Mouse (Mus musculus) stomach, embryonic 14.5 days (tissue): ENCODE data around the gene Dcbld2. TPM values are rescaled to one million over a fixed set of nuclear protein-coding genes. Genes with fewer than 3 reads are reported as not detected.

ENCODE experiments used
- ATAC-seq: fragments of 200-750 bp; cut with Nextera tagmentation; 2 replicates; pipeline ENCODE4 v1.8.0; 2017; ENCODE audit warnings: low read depth, moderate TSS enrichment; ENCODE audit not compliant: insufficient number of reproducible peaks, insufficient read depth, low FRiP score
- H3K27ac ChIP-seq: fragments of 300-500 bp; sonication (generic); 2 replicates; pipeline ENCODE4 v1.5.1; 2014; ENCODE audit warnings: mild to moderate bottlenecking, low read length, moderate library complexity, mixed read lengths
- H3K27me3 ChIP-seq: fragments of 300-500 bp; sonication (generic); 2 replicates; pipeline ENCODE4 v1.6.1; 2014; ENCODE audit warnings: low read length, control low read depth, mixed read lengths; ENCODE audit not compliant: control insufficient read depth, insufficient read depth
- H3K36me3 ChIP-seq: fragments of 300-500 bp; sonication (generic); 2 replicates; pipeline ENCODE4 v1.6.1; 2014; ENCODE audit warnings: mild to moderate bottlenecking, control low read depth, low read length, moderate library complexity, mixed read lengths; ENCODE audit not compliant: control insufficient read depth, insufficient read depth
- H3K4me1 ChIP-seq: fragments of 300-500 bp; sonication (generic); 2 replicates; pipeline ENCODE4 v1.6.1; 2014; ENCODE audit warnings: low read length, control low read depth, mixed read lengths; ENCODE audit not compliant: control insufficient read depth, insufficient read depth
- H3K4me2 ChIP-seq: fragments of 300-500 bp; sonication (generic); replicated peaks from 2 replicates; pipeline ENCODE4 v1.6.1; 2014; ENCODE audit warnings: low read depth, low read length, control low read depth
- H3K4me3 ChIP-seq: fragments of 300-500 bp; sonication (generic); 2 replicates; pipeline ENCODE4 v1.5.1; 2014; ENCODE audit warnings: low read depth, low read length, control low read depth
- H3K9ac ChIP-seq: fragments of 300-500 bp; sonication (generic); replicated peaks from 2 replicates; pipeline ENCODE4 v1.6.1; 2014; ENCODE audit warnings: low read depth, mild to moderate bottlenecking, control low read depth, low read length, moderate library complexity, mixed read lengths
- H3K9me3 ChIP-seq: fragments of 300-500 bp; sonication (generic); 2 replicates; pipeline ENCODE4 v1.6.1; 2016; ENCODE audit warnings: low read depth, low read length, control low read depth; ENCODE audit not compliant: control insufficient read depth
- WGBS: fragments of 180-500 bp; shearing (Covaris S2); extraction: QIAGEN DNeasy Blood & Tissue Kit; methylation state at CpG from one replicate; pipeline ENCODE4 v1.1.7; 2014; 5-methylcytosine and 5-hydroxymethylcytosine counted together
- polyA plus RNA-seq: library from polyadenylated mRNA; unstranded; fragments of >200 nt; fragmentation: Nextera tagmentation; extraction: Ambion mirVana; gene quantifications from 2 replicates; pipeline ENCODE4 v1.2.1, GENCODE M21; 2014

The Dcbld2 gene
- polyA plus RNA-seq, 1 experiment from 2014 or later, result 12.5 TPM

DNA sequence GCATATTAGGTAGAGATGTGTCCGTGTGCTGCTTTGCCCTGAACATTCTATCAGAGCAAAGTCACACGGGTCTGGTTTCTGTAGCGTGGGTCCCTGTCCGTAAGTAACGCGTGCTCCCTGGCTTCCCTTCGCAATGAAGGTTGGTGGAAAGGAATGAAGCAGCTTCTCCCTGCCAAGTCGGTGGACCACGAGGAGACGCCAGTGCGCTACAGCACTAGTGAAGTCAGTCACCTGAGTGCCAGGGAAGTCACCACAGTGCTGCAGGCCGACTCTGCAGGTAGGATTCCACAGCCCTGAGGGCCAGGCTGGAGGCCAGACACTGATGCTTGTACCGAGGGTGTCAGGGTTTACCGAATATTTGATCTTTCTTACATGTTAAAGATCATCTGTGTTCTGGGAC lies 55.8 kb downstream of the Dcbld2 start:
- H3K4me1 ChIP-seq, result no peaks in the 10 kb centered on the region
- no peak for ATAC-seq
- H3K4me3 ChIP-seq, result no peak overlapping the region
- H3K9ac ChIP-seq, result no peak overlapping the region
- H3K27ac ChIP-seq, result no peak overlapping the region
- peaks cover 36% of the 10 kb centered on the region for H3K36me3 ChIP-seq
- no peak overlapping the region for H3K4me2 ChIP-seq
- H3K27me3 ChIP-seq, result no peaks in the 10 kb centered on the region
- WGBS, result 95% methylated on average over 14 of the region's 14 CpGs
- H3K9me3 ChIP-seq, result no peaks in the 10 kb centered on the region

DNA sequence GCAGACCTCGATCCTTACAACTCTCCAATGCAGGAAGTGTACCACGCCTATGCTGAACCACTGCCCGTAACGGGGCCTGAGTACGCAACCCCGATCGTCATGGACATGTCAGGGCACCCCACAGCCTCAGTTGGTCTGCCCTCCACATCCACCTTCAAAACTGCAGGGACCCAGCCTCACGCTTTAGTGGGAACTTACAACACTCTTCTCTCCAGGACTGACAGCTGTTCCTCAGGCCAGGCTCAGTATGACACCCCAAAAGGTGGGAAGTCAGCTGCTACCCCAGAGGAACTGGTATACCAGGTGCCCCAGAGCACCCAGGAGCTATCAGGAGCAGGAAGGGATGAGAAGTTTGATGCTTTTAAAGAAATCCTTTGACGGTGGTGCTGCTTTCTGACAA lies 57.2 kb downstream of the Dcbld2 start:
- no peak overlapping the region for H3K4me2 ChIP-seq
- no peak overlapping the region for H3K4me3 ChIP-seq
- peaks cover 32% of the 10 kb centered on the region for H3K36me3 ChIP-seq
- H3K27me3 ChIP-seq, result no peaks in the 10 kb centered on the region
- no peak for ATAC-seq
- no peak overlapping the region for H3K9ac ChIP-seq
- WGBS, result 88% methylated on average over 9 of the region's 9 CpGs
- H3K4me1 ChIP-seq, result no peaks in the 10 kb centered on the region
- H3K9me3 ChIP-seq, result no peaks in the 10 kb centered on the region
- H3K27ac ChIP-seq, result no peak overlapping the region

DNA sequence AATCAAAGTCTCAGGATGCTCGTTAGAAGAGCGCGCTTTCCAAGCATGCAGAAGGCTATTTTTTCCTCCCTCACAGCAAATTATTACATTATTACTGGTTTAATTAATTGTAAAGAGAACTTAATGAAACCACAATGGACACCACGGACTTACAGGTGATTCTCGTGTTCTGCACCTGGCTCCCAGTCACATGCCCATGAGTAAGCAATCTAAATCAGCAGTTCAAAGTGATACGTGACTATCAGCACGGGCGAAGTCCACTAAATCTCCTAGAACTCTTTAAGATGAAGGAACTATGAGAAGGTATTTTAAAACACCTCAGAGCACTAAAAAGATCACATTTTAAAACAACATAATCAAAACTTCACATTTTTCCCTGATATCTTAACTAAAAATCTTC lies 61.8 kb downstream of the Dcbld2 start:
- Histone ChIP-seq H3K36me3 (peaks cover 23% of the 10 kb centered on the region), H3K9me3 (no peaks in the 10 kb centered on the region), H3K4me3 (no peak overlapping the region), H3K4me1 (no peaks in the 10 kb centered on the region), H3K9ac (no peak overlapping the region), H3K4me2 (no peak overlapping the region), H3K27me3 (no peaks in the 10 kb centered on the region), H3K27ac (no peak overlapping the region)
- ATAC-seq, result no peak
- whole genome bisulfite sequencing, result 92% methylated on average over 8 of the region's 8 CpGs

DNA sequence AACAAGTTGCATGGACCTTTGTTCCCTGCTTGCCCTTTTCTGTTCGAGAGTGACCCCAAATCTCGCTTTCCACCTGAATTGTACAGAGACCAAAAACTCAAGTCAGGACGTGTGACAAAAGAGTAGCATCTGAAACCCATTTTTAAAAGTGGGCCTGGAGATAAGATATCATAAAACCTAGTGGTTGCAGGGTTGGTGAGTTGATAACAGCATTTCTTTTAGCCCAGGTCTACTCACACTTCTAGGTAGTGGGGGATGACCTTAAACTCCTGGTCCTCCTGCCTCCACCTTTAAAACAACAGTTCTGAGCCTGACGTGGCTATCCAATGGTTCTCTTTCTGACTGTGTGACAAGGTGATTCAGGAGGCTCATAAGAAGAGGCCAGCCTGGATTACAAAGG lies 62.6 kb downstream of the Dcbld2 start:
- Histone ChIP-seq H3K9me3 (no peaks in the 10 kb centered on the region), H3K9ac (no peak overlapping the region), H3K27me3 (no peaks in the 10 kb centered on the region), H3K4me1 (no peaks in the 10 kb centered on the region), H3K27ac (no peak overlapping the region), H3K36me3 (peaks cover 16% of the 10 kb centered on the region; the same call in 1 of the 2 replicates), H3K4me2 (no peak overlapping the region), H3K4me3 (no peak overlapping the region)
- WGBS, result 79% methylated on average over 4 of the region's 4 CpGs
- no peak for ATAC-seq

DNA sequence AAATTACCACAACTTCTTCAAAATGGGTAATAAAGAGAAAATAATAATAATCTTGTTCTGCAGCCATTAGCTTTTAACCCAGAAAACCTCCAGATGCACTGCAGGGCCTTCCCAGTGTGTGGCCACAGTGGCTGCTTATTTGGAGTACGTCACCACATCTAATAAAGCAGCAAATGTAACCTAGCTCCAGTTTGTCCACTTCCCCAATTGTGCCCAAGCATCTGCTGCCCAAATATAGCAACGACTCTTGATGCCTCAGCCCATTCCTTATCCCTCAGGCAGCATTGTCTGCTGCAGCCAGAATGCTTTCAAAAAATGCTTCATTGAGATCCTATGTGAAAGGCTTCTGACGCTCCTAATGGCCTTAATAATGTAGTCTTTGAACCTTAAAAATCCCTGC lies 66.6 kb downstream of the Dcbld2 start:
- Histone ChIP-seq H3K4me2 (no peak overlapping the region), H3K27me3 (no peaks in the 10 kb centered on the region), H3K9ac (no peak overlapping the region), H3K4me1 (no peaks in the 10 kb centered on the region), H3K27ac (no peak overlapping the region), H3K36me3 (peaks cover 9% of the 10 kb centered on the region; the same call in 1 of the 2 replicates), H3K9me3 (peaks cover 3% of the 10 kb centered on the region; the same call in 1 of the 2 replicates), H3K4me3 (no peak overlapping the region)
- WGBS, result 77% methylated on average over 3 of the region's 3 CpGs
- no peak for ATAC-seq

DNA sequence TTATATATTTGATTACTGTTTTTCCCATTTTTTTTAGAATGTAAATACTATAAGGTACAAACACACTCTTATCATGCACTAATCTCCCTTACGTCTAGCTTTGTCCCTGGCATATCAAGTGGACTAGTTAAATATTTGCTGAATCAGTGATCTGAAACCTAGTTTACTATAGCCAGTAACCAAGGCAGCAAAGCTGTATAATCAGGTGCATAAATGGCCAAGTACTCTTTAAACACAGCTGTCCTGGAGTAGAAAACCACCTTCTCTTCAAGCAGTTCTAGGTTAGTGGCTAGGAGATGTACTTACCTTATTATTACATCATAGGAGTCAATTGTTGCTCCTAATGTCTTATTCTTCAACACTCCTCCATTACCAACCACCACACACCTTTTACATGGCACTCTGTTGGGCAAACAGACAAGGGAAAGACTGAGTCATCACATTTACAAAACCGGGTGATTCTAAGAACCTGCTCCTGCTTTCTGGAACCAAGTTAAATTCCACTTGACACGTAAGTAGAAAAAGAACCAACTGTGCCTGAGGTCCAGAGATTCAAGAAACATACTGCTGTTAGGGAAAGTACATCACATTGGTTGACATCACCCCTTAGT lies 67.4 kb downstream of the Dcbld2 start:
- no peak overlapping the region for H3K4me2 ChIP-seq
- no peaks in the 10 kb centered on the region for H3K27me3 ChIP-seq
- no peak for ATAC-seq
- H3K9me3 ChIP-seq, result peaks cover 3% of the 10 kb centered on the region; the same call in 1 of the 2 replicates
- WGBS, result 82% methylated on average over 3 of the region's 3 CpGs
- peaks cover 9% of the 10 kb centered on the region; the same call in 1 of the 2 replicates for H3K36me3 ChIP-seq
- no peak overlapping the region for H3K27ac ChIP-seq
- no peak overlapping the region for H3K9ac ChIP-seq
- no peaks in the 10 kb centered on the region for H3K4me1 ChIP-seq
- no peak overlapping the region for H3K4me3 ChIP-seq

DNA sequence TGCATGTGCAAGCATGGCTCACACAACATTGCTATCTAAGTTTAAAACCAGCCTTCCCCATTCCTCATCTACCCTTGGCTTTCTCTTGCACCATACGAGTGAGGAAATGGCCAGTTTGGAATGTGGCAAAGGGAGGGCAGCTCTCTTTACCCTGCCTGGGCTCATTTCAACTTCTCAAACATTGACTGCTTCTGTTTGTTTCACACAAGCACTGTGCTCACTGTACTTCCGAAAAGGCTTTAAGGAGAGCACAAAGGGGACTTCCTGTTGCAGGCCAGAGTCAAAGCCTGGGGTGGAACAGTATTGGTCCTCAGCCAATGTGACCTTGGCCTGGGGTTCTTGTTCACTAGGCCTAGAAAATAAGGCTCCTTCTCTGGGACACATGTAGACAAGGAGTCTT lies 68.1 kb downstream of the Dcbld2 start:
- ATAC-seq, result peak; percentile 70
- no peaks in the 10 kb centered on the region for H3K27me3 ChIP-seq
- peaks cover 3% of the 10 kb centered on the region; the same call in 1 of the 2 replicates for H3K9me3 ChIP-seq
- no peak overlapping the region for H3K4me3 ChIP-seq
- H3K36me3 ChIP-seq, result peaks cover 9% of the 10 kb centered on the region; the same call in 1 of the 2 replicates
- H3K4me1 ChIP-seq, result no peaks in the 10 kb centered on the region
- WGBS, result 54% methylated on average over 2 of the region's 2 CpGs
- no peak overlapping the region for H3K9ac ChIP-seq
- H3K27ac ChIP-seq, result no peak overlapping the region
- H3K4me2 ChIP-seq, result no peak overlapping the region

DNA sequence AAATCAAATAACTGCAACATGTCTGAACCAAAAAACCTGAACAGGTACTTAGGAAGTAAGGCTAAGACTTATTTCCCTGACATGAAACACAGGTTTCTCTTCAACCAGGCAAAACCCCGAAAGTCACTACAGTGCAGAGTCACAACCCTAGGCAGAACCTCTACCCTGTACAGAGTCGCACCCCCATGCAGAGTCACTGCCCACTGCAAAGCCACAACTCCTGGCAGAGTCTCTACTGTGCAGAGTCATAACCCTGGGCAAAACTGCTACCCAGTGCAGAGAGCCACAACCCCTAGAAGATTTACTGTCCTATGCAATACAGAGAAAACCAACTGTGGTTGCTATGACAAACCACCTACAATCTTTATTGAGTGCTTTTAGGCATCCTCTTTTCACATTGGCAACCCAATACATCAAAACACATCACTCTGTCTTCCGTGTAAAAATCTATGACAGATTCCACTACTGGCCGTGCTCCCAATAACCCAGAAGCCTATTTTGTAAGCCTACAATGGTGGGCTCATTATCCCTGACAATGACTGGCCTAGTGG lies 71.7 kb downstream of the Dcbld2 start:
- Histone ChIP-seq H3K27ac (no peak overlapping the region), H3K9ac (no peak overlapping the region), H3K27me3 (no peaks in the 10 kb centered on the region), H3K4me1 (no peaks in the 10 kb centered on the region), H3K4me2 (no peak overlapping the region), H3K36me3 (no peaks in the 10 kb centered on the region), H3K9me3 (peaks cover 3% of the 10 kb centered on the region; the same call in 1 of the 2 replicates), H3K4me3 (no peak overlapping the region)
- no peak for ATAC-seq
- WGBS, result 92% methylated on average over 4 of the region's 4 CpGs
